Mouse (Mus musculus) MEL (cell line): ENCODE measurements around the gene Arhgef1.

Source experiments
- CHD2 ChIP-seq: IDR thresholded peaks from 2 replicates; pipeline ENCODE4 v1.6.1; 2011; ENCODE audit warnings: low read length, improper control_type of control experiment
- CTCF ChIP-seq, 3 experiments: IDR thresholded peaks in 2 of 3; conservative IDR thresholded peaks in 1 of 3; 2 replicates each; pipeline ENCODE4 v1.5.1; 2011 to 2012; ENCODE audit warnings: low read length in 3 of 3, low read depth in 2 of 3, mild to moderate bottlenecking in 2 of 3, improper control_type of control experiment in 1 of 3, inconsistent platforms in 1 of 3, mixed read lengths in 1 of 3, moderate library complexity in 1 of 3; ENCODE audit not compliant: control insufficient read depth in 1 of 3, insufficient read depth in 1 of 3, poor library complexity in 1 of 3, severe bottlenecking in 1 of 3
- ELF1 ChIP-seq: IDR thresholded peaks from 2 replicates; pipeline ENCODE4 v1.6.1; 2014; ENCODE audit warnings: low read depth, mild to moderate bottlenecking, inconsistent platforms, low read length, improper control_type of control experiment, moderate library complexity
- HCFC1 ChIP-seq: IDR thresholded peaks from 2 replicates; pipeline ENCODE4 v1.6.1; 2012; ENCODE audit warnings: low read depth, mild to moderate bottlenecking, inconsistent platforms, low read length, improper control_type of control experiment, moderate library complexity
- MAX ChIP-seq: IDR thresholded peaks from 2 replicates; pipeline ENCODE4 v1.6.1; 2011; ENCODE audit warnings: low read length, improper control_type of control experiment
- NRF1 ChIP-seq: IDR thresholded peaks from 2 replicates; pipeline ENCODE4 v1.6.1; 2014; ENCODE audit warnings: low read depth, mild to moderate bottlenecking, inconsistent platforms, low read length, improper control_type of control experiment, moderate library complexity; ENCODE audit not compliant: poor library complexity, insufficient read depth, severe bottlenecking
- POLR2A ChIP-seq, 2 experiments: IDR thresholded peaks; 2 replicates each; pipeline ENCODE4 v1.6.1; 2011 to 2012; ENCODE audit warnings: low read length in 2 of 2, mild to moderate bottlenecking in 2 of 2, control low read depth in 1 of 2, improper control_type of control experiment in 1 of 2, low read depth in 1 of 2, moderate library complexity in 1 of 2; ENCODE audit not compliant: control insufficient read depth in 1 of 2, insufficient read depth in 1 of 2, poor library complexity in 1 of 2
- SMC3 ChIP-seq: IDR thresholded peaks from 2 replicates; pipeline ENCODE4 v1.6.1; 2011; ENCODE audit warnings: low read depth, low read length, improper control_type of control experiment
- TAL1 ChIP-seq: IDR thresholded peaks from 2 replicates; pipeline ENCODE4 v1.6.1; 2012; ENCODE audit warnings: mild to moderate bottlenecking, inconsistent platforms, low read length, moderate library complexity, mixed read lengths
- USF2 ChIP-seq, 2 experiments: IDR thresholded peaks; 2 replicates each; pipeline ENCODE4 v1.6.1; 2011 to 2012; ENCODE audit warnings: improper control_type of control experiment in 2 of 2, low read length in 2 of 2, borderline replicate concordance in 1 of 2, inconsistent platforms in 1 of 2, low read depth in 1 of 2, mild to moderate bottlenecking in 1 of 2; ENCODE audit not compliant: insufficient read depth in 1 of 2
- ZC3H11A ChIP-seq: IDR thresholded peaks from 2 replicates; pipeline ENCODE4 v1.6.1; 2012; ENCODE audit warnings: low read depth, mild to moderate bottlenecking, inconsistent platforms, low read length, improper control_type of control experiment
- ZMIZ1 ChIP-seq: IDR thresholded peaks from 2 replicates; pipeline ENCODE4 v1.6.1; 2012; ENCODE audit warnings: low read depth, mild to moderate bottlenecking, inconsistent platforms, low read length, improper control_type of control experiment, moderate library complexity

DNA sequence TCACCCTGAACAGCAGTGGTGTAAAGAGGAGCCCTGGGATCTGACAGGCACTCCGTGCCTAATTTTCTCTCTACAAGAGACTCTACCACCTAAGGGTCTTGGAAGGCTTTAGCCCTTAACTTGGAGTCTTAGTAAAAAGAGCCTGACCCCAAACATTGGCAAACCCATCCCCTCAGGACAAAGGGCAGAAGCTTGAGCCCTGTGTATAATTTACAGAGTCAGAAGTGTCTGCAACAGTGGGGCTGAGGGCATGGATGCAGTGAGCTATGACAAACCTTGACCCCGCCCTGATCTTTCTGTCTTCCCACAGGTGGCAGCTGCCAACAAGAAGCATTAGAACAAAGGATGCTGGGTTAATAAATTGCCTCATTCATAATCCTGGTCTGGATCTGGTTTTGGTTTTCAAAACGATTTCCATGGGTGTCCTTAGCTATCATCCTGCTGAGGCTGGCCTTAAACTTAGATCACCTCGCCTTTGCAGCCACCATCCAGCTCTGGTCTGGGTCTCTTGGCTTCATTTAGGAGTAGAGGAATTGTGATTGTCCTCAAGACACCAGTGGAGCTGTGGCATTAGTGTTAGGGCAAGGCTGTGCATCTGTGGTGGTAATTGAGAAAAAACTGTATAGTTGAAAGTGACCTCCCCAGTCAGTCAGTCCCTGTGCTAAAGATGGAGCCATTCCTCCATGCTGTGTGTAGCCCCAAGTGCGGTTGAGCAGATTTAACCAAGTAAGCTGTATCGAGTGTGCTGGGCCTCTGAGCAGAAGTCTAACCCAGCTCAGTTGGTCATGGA, 13.1 kb upstream of the Arhgef1 start:
- TF ChIP-seq POLR2A (IDR thresholded peaks at IDR 0.05; ENCODE audit: control insufficient read depth in 1 of 2, insufficient read depth in 1 of 2, low read depth in 1 of 2, low read length in 2 of 2, poor library complexity in 1 of 2) (no peak), CHD2 (no peak), CTCF (IDR thresholded peaks at IDR 0.05 in 2 of 3, conservative IDR thresholded peaks at IDR 0.05 in 1 of 3; ENCODE audit: control insufficient read depth in 1 of 3, insufficient read depth in 1 of 3, low read depth in 2 of 3, low read length in 3 of 3, poor library complexity in 1 of 3, severe bottlenecking in 1 of 3) (no peak), USF2 (IDR thresholded peaks at IDR 0.05; ENCODE audit: borderline replicate concordance in 1 of 2, insufficient read depth in 1 of 2, low read depth in 1 of 2, low read length in 2 of 2) (no peak), ELF1 (no peak), SMC3 (no peak), NRF1 (no peak), ZMIZ1 (no peak), TAL1 (no peak), ZC3H11A (no peak), HCFC1 (no peak), MAX (no peak)
